Mouse (Mus musculus) forebrain, embryonic 10.5 days (tissue): ENCODE results near the gene Pdia4. TPM values are rescaled to one million over a fixed set of nuclear protein-coding genes. Genes with fewer than 3 reads are reported as not detected.
"Not testable (repeated sequence)": the region's sequence is repeated elsewhere in the genome, so short reads cannot be mapped to it uniquely, and the experiment has no call there.

Experiments
- DNase-seq: peaks from one replicate; pipeline ENCODE4 v3.0.0-alpha.2; 2017; ENCODE audit warnings: low spot score; ENCODE audit errors: extremely low spot score
- H3K27ac ChIP-seq: fragments of 300-500 bp; sonication (generic); 2 replicates; pipeline ENCODE4 v1.5.1; 2016; ENCODE audit warnings: mild to moderate bottlenecking
- H3K27me3 ChIP-seq: fragments of 300-500 bp; sonication (generic); 2 replicates; pipeline ENCODE4 v1.6.1; 2016; ENCODE audit warnings: mild to moderate bottlenecking; ENCODE audit not compliant: poor library complexity, severe bottlenecking
- H3K36me3 ChIP-seq: fragments of 300-500 bp; sonication (generic); replicated peaks from 2 replicates; pipeline ENCODE4 v1.6.1; 2016; ENCODE audit warnings: mild to moderate bottlenecking, moderate library complexity
- H3K4me1 ChIP-seq: fragments of 300-500 bp; sonication (generic); 2 replicates; pipeline ENCODE4 v1.6.1; 2016
- H3K4me3 ChIP-seq: fragments of 300-500 bp; sonication (generic); 2 replicates; pipeline ENCODE4 v1.5.1; 2016; ENCODE audit warnings: mild to moderate bottlenecking, moderate library complexity
- H3K9me3 ChIP-seq: fragments of 300-500 bp; sonication (generic); 2 replicates; pipeline ENCODE4 v1.6.1; 2016; ENCODE audit warnings: mild to moderate bottlenecking, moderate library complexity
- WGBS: fragments of 180-500 bp; shearing (Covaris S2); methylation state at CpG from one replicate; pipeline ENCODE4 v1.1.7; 2016; 5-methylcytosine and 5-hydroxymethylcytosine counted together
- polyA plus RNA-seq: library from polyadenylated mRNA; unstranded; fragments of >200 nt; fragmentation: Nextera tagmentation; extraction: Ambion mirVana; gene quantifications from 2 replicates; pipeline ENCODE4 v1.2.1, GENCODE M21; 2016

Pdia4 gene
- 275 and 311 TPM in 2 replicates for polyA plus RNA-seq

DNA sequence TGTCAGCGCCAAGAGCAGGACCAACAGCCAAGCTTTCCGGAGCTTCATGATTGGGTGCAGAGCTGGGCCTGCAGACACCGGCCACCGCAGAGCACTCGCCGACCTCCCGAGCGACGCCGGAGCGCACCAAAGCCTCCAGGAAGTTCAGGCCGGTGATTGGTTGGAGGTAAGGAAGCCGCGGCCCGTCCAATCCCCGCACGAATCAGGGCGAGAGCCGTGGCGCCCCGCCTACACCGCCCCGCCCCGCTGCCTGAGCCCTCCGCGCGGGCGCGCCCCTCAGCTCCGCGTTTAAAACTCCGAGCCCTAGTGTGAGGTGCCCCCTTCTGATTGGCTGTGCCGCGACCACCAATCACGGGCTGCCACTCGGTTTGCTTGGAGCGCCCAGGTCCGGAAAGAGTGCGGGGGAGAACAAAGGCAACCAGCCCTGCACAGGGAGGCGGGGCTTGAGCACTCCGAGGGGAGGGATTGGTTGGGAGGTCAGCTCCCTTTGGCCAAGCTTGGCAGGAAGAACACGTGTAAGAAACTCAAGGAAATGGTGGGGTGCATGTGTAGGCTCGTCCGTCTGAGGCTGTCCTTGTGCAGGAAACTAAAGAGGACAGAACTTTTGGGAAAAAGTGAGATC, at the start of gene Pdia4:
Gene Pdia4 (minus strand): TSS at position 174 of the 622 bp plus-strand sequence.
- peak within 1 kb of the TSS; percentile 95 for H3K27ac ChIP-seq
- peak within 1 kb of the TSS; percentile 77 for H3K4me3 ChIP-seq
- H3K27me3 ChIP-seq: no peaks in the 10 kb centered on the region
- WGBS: under 1% methylated on average over 44 of the region's 44 CpGs
- DNase-seq: peak; percentile 100
- H3K9me3 ChIP-seq: no peaks in the 10 kb centered on the region
- H3K36me3 ChIP-seq: peaks cover 33% of the 10 kb centered on the region
- H3K4me1 ChIP-seq: peaks cover 34% of the 10 kb centered on the region

GRCm38 (mm10) chr6:47857729-47858128, 44.5 kb upstream of the Pdia4 start:
- not testable (repeated sequence) for H3K27me3 ChIP-seq, H3K4me3 ChIP-seq, DNase-seq, H3K27ac ChIP-seq, H3K4me1 ChIP-seq, H3K9me3 ChIP-seq
- H3K36me3 ChIP-seq: peaks cover 45% of the 10 kb centered on the region
- WGBS: 93% methylated on average over 3 of the region's 3 CpGs

DNA sequence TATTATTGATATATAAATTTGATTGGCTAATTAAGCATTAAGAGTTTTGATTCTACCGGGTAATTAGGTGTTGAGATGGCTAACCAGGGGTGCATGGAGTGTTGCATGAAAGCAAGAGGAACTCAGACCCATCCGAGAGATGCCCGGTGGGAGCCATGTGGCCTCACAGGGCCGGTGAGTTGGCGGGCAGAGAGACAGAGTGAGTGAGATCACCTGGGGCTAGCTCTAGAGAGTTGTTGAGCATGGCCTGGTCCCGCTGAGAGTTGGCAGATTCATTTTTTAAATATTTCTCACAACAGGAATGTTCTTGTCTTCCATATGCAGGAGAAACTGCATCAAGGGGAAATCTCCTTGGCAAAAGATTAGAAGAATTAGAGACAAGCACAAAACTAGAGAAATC, 44.0 kb upstream of the Pdia4 start:
- no peaks in the 10 kb centered on the region; the same call in 1 of the 2 replicates for H3K9me3 ChIP-seq
- H3K36me3 ChIP-seq: peaks cover 40% of the 10 kb centered on the region
- WGBS: 92% methylated on average over 6 of the region's 6 CpGs
- no peak overlapping the region for H3K27ac ChIP-seq
- no peaks in the 10 kb centered on the region for H3K27me3 ChIP-seq
- DNase-seq: no peak
- no peak overlapping the region for H3K4me3 ChIP-seq
- H3K4me1 ChIP-seq: no peaks in the 10 kb centered on the region

- Histone ChIP-seq H3K27me3 (no peaks in the 10 kb centered on the region), H3K4me1 (no peaks in the 10 kb centered on the region), H3K27ac (no peak overlapping the region), H3K36me3 (peaks cover 27% of the 10 kb centered on the region), H3K9me3 (no peaks in the 10 kb centered on the region), H3K4me3 (no peak overlapping the region)
- no peak for DNase-seq
Measured at GRCm38 (mm10) chr6:47845779-47846178, 32.5 kb upstream of the Pdia4 start.

DNA sequence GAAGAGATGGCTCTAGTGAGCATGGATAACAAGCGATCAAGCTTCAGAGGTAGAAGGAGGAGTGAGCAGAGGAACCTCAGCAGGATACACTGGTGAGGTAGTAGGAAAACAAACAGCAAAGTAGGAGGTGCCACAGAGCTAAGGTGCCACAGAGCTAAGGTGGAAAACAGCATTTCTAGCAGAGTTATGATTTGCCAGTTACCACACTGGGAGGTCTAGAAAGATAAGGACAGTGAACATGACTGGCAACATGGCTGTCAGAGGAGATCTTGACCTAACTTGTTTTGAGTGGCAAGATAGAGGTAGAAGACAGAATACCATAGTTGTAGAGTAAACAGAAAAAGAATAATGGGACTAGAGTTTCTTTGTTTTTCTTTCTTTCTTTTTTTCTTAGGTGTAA, 29.1 kb upstream of the Pdia4 start:
- Histone ChIP-seq H3K4me1 (no peaks in the 10 kb centered on the region), H3K27me3 (no peaks in the 10 kb centered on the region), H3K4me3 (no peak overlapping the region), H3K9me3 (no peaks in the 10 kb centered on the region), H3K27ac (no peak overlapping the region), H3K36me3 (peaks cover 28% of the 10 kb centered on the region)
- DNase-seq: no peak
- WGBS: 97% methylated on average over 1 of the region's 1 CpGs

DNA sequence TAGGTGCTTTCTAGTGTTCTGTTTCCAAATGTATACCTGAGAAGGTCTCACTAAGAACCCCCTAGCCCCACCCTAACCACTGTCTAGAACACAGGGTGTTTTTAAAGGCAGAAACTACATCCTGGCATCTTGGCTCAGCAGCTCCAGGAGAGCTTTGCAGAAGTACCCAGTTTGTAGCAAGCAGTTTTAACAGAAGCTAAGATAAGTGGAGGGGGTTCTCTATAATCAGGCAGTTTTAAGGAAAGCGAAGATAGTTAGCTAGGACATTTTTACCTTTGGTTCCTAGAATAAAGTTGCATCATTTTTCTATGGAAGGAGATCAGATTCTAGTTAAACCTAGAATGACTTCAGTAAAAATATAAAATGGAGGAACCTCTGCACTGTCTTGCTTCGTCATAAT, 28.6 kb upstream of the Pdia4 start:
- Histone ChIP-seq H3K4me3 (no peak overlapping the region), H3K36me3 (peaks cover 24% of the 10 kb centered on the region), H3K27me3 (no peaks in the 10 kb centered on the region), H3K27ac (no peak overlapping the region), H3K9me3 (no peaks in the 10 kb centered on the region), H3K4me1 (peaks cover 4% of the 10 kb centered on the region)
- no peak for DNase-seq
- WGBS: 96% methylated on average over 2 of the region's 2 CpGs

GRCm38 (mm10) chr6:47841077-47841476, 27.8 kb upstream of the Pdia4 start:
- H3K4me1 ChIP-seq: peaks cover 11% of the 10 kb centered on the region
- 97% methylated on average over 1 of the region's 1 CpGs for WGBS
- peaks cover 18% of the 10 kb centered on the region for H3K36me3 ChIP-seq
- H3K9me3 ChIP-seq: no peaks in the 10 kb centered on the region
- H3K27ac ChIP-seq: no peak overlapping the region
- H3K27me3 ChIP-seq: no peaks in the 10 kb centered on the region
- H3K4me3 ChIP-seq: no peak overlapping the region
- no peak for DNase-seq

GRCm38 (mm10) chr6:47837630-47838029, 24.4 kb upstream of the Pdia4 start:
- WGBS: 91% methylated on average over 2 of the region's 2 CpGs
- Histone ChIP-seq H3K9me3 (peaks cover 4% of the 10 kb centered on the region; the same call in 1 of the 2 replicates), H3K27ac (no peak overlapping the region), H3K4me1 (peaks cover 11% of the 10 kb centered on the region), H3K27me3 (no peaks in the 10 kb centered on the region), H3K36me3 (peaks cover 14% of the 10 kb centered on the region), H3K4me3 (no peak overlapping the region)
- no peak for DNase-seq

- peaks cover 4% of the 10 kb centered on the region; the same call in 1 of the 2 replicates for H3K9me3 ChIP-seq
- DNase-seq: peak; percentile 60
- under 1% methylated on average over 49 of the region's 49 CpGs for WGBS
- peaks cover 11% of the 10 kb centered on the region for H3K4me1 ChIP-seq
- H3K27me3 ChIP-seq: no peaks in the 10 kb centered on the region
- H3K4me3 ChIP-seq: peak overlapping the region; percentile 98
- H3K36me3 ChIP-seq: peaks cover 9% of the 10 kb centered on the region
- peak overlapping the region; percentile 94 for H3K27ac ChIP-seq
Measured at GRCm38 (mm10) chr6:47835984-47836521, 22.8 kb upstream of the Pdia4 start.

DNA sequence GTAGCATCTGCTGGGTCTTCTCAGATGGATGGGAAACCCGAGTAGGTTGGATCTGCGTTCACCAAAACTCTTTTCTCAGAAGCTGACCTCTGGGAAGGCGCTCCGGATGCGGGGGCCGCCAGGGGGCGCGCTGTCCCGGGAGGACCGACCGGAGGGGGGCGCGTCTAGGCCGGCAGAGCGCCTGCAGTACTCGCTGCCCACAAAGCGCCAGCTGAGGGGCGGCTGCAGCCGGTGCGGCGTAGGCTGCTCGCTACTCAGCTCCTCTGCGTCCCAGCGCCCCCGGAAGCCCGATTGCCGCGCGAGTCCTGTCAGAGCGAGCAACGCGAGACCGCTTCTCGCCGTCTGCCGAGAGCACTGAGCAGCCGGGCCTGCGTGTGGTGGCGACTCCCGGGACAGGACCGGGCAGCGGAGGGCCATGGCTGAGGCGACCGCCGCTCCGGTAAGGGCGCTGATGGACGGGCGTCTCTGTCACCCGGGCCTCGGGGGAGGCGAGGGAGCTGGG, 22.3 kb upstream of the Pdia4 start, which contains the start of gene Zfp398:
Gene Zfp398 (plus strand): TSS at position 180 of the 502 bp plus-strand sequence.
- peak within 1 kb of the TSS; percentile 94 for H3K27ac ChIP-seq

DNA sequence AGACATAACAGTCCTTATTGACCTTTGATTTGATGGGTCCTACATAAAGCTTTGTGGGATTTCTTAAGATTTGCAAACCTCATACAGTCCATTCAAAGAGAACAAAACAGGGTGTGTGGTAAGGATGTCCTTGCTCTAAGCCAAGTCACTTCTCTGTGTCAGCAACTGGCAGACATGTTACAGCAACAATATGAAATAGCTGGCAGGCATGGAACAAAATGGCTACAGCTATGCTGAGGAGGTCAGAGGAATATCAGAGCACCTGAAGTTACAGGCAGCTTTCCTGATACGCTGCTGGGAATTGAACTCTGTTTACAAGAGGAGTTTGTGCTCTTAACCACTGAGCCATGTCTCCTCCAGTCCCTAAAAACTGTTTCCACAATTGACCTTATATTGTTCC, 19.0 kb upstream of the Pdia4 start:
- H3K36me3 ChIP-seq: 0 out of 2 replicates have a peak, but pooled peaks cover 2% of the 10 kb centered on the region
- peaks cover 4% of the 10 kb centered on the region; the same call in 1 of the 2 replicates for H3K9me3 ChIP-seq
- peaks cover 29% of the 10 kb centered on the region for H3K4me1 ChIP-seq
- 80% methylated on average over 1 of the region's 1 CpGs for WGBS
- no peaks in the 10 kb centered on the region for H3K27me3 ChIP-seq
- no peak for DNase-seq
- H3K4me3 ChIP-seq: no peak overlapping the region
- H3K27ac ChIP-seq: no peak overlapping the region

More for the DNA sequence above, 22.3 kb upstream of the Pdia4 start, which contains the start of gene Zfp398:
- DNase-seq: peak; percentile 94
- WGBS: 0% methylated on average over 52 of the region's 52 CpGs
- Histone ChIP-seq H3K4me1 (peaks cover 15% of the 10 kb centered on the region), H3K27me3 (no peaks in the 10 kb centered on the region), H3K4me3 (peak within 1 kb of the TSS; percentile 98), H3K9me3 (peaks cover 4% of the 10 kb centered on the region; the same call in 1 of the 2 replicates), H3K36me3 (peaks cover 5% of the 10 kb centered on the region)

GRCm38 (mm10) chr6:47830104-47831078, 17.2 kb upstream of the Pdia4 start, which contains the start of gene Zfp786:
Gene Zfp786, minus strand, starts transcription at chr6:47830867.
- WGBS: 2% methylated on average over 64 of the region's 64 CpGs
- Histone ChIP-seq H3K4me3 (peak within 1 kb of the TSS; percentile 88), H3K27ac (peak within 1 kb of the TSS; percentile 96), H3K9me3 (no peaks in the 10 kb centered on the region), H3K36me3 (peaks cover 11% of the 10 kb centered on the region), H3K27me3 (no peaks in the 10 kb centered on the region), H3K4me1 (peaks cover 18% of the 10 kb centered on the region)
- peak; percentile 91 for DNase-seq
